Mouse (Mus musculus) midbrain, embryonic 12.5 days (tissue): ENCODE measurements at regions not wholly inside any gene's neighbourhood (a gene's known extent, or its start where the extent isn't known, plus 50 kb on each side); places are given as distances from the start of the nearest gene placed in this dataset.

Experiments used
- ATAC-seq: fragments of 200-750 bp; cut with Nextera tagmentation; 2 replicates; pipeline ENCODE4 v1.8.0; 2017; ENCODE audit warnings: low read depth, moderate TSS enrichment, moderate library complexity; ENCODE audit not compliant: low FRiP score
- H3K27ac ChIP-seq: fragments of 300-500 bp; sonication (generic); replicated peaks from 2 replicates; pipeline ENCODE4 v1.5.1; 2016; ENCODE audit warnings: mild to moderate bottlenecking
- H3K27me3 ChIP-seq: fragments of 300-500 bp; sonication (generic); 2 replicates; pipeline ENCODE4 v1.6.1; 2016; ENCODE audit warnings: mild to moderate bottlenecking
- H3K36me3 ChIP-seq: fragments of 300-500 bp; sonication (generic); 2 replicates; pipeline ENCODE4 v1.6.1; 2016
- H3K4me1 ChIP-seq: fragments of 300-500 bp; sonication (generic); 2 replicates; pipeline ENCODE4 v1.6.1; 2016
- H3K4me2 ChIP-seq: fragments of 300-500 bp; sonication (generic); replicated peaks from 2 replicates; pipeline ENCODE4 v1.6.1; 2016; ENCODE audit warnings: mild to moderate bottlenecking, moderate library complexity
- H3K4me3 ChIP-seq: fragments of 300-500 bp; sonication (generic); 2 replicates; pipeline ENCODE4 v1.5.1; 2016; ENCODE audit warnings: mild to moderate bottlenecking
- H3K9ac ChIP-seq: fragments of 300-500 bp; sonication (generic); replicated peaks from 2 replicates; pipeline ENCODE4 v1.6.1; 2016; ENCODE audit warnings: mild to moderate bottlenecking, moderate library complexity
- H3K9me3 ChIP-seq: fragments of 300-500 bp; sonication (generic); 2 replicates; pipeline ENCODE4 v1.6.1; 2016; ENCODE audit warnings: mild to moderate bottlenecking
- WGBS: fragments of 180-500 bp; shearing (Covaris S2); methylation state at CpG from one replicate; pipeline ENCODE4 v1.1.7; 2016; 5-methylcytosine and 5-hydroxymethylcytosine counted together

- H3K4me3 ChIP-seq, result no peak overlapping the region
- 91% methylated on average over 5 of the region's 5 CpGs for WGBS
- H3K9me3 ChIP-seq, result no peaks in the 10 kb centered on the region
- no peak overlapping the region for H3K27ac ChIP-seq
- ATAC-seq, result no peak
- H3K9ac ChIP-seq, result no peak overlapping the region
- no peak overlapping the region for H3K4me2 ChIP-seq
- H3K4me1 ChIP-seq, result no peaks in the 10 kb centered on the region; the same call in none of the 2 replicates
- no peaks in the 10 kb centered on the region for H3K27me3 ChIP-seq
- no peaks in the 10 kb centered on the region for H3K36me3 ChIP-seq
Measured at GRCm38 (mm10) chr12:13053746-13054145, 112.0 kb upstream of the Mycn start.

DNA sequence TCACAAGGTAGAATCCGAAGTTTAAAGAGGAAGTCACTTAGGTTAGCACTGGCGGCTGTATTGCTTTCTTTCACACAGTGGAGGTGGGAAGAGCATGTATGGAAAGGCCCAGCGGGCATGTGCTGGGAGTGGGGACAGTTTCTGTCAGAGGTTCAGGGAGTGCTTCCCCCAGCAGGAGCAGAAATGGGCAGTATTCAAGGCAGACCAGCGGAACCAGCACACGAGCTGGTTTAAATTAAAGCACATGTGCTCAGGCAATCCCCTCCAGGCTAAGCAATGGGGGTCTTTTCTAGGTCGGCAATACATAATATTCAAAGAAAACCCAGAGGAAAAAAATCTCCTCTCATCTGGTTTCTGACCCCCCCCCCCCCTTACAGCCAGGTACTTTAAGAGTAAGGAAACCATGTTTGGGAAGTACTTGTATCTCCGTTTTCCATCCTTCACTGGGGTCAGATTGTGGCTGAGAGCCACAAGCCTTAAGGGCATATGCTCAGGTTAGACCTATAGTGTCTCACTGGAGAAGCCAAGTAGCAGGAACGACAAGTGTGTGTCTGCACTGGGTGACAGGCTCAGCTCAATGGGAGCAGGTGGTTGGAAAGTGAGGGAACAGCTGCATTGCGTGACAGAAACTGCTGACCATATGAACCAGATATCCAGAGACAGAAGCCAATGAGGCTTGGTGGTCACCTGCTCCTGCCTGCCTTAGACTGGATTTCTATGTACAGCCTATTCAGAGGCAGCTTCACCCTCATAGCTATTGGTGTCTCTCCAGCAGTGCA is 111.3 kb upstream of the Mycn start:
- Histone ChIP-seq H3K9me3 (no peaks in the 10 kb centered on the region), H3K4me3 (no peak overlapping the region), H3K4me2 (no peak overlapping the region), H3K27ac (no peak overlapping the region), H3K36me3 (no peaks in the 10 kb centered on the region), H3K4me1 (peaks cover 3% of the 10 kb centered on the region), H3K9ac (no peak overlapping the region), H3K27me3 (no peaks in the 10 kb centered on the region)
- no peak for ATAC-seq
- WGBS, result 73% methylated on average over 9 of the region's 9 CpGs

GRCm38 (mm10) chr12:13052164-13052563 is 110.5 kb upstream of the Mycn start:
- ATAC-seq, result no peak
- no peak overlapping the region for H3K9ac ChIP-seq
- no peak overlapping the region for H3K4me3 ChIP-seq
- H3K9me3 ChIP-seq, result no peaks in the 10 kb centered on the region
- no peaks in the 10 kb centered on the region for H3K36me3 ChIP-seq
- 73% methylated on average over 6 of the region's 6 CpGs for WGBS
- H3K27me3 ChIP-seq, result no peaks in the 10 kb centered on the region
- no peak overlapping the region for H3K4me2 ChIP-seq
- no peak overlapping the region for H3K27ac ChIP-seq
- H3K4me1 ChIP-seq, result peaks cover 3% of the 10 kb centered on the region

DNA sequence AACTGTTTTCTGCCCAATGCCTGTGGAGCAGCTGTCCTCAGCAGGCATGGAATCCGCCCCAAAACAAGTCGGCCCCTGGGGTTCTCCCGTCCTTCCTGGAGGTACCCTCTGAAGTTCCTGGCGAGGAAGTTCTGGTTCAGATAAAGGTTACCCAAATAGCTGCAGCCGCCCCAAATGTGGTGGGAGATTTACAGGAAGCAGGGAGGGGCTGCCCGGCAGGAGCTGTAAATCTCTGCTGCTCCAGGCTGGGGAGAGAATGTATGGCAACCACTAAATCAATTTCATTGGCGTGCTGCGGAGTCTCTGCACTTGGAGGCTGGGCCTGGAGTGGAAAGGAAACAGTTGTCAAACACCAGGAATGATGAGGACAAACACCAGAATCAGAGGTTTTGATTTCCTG is 107.9 kb upstream of the Mycn start:
- no peak overlapping the region for H3K9ac ChIP-seq
- H3K4me2 ChIP-seq, result no peak overlapping the region
- H3K27ac ChIP-seq, result no peak overlapping the region
- no peak overlapping the region for H3K4me3 ChIP-seq
- H3K9me3 ChIP-seq, result no peaks in the 10 kb centered on the region
- H3K36me3 ChIP-seq, result no peaks in the 10 kb centered on the region
- peaks cover 3% of the 10 kb centered on the region; the same call in 1 of the 2 replicates for H3K4me1 ChIP-seq
- no peaks in the 10 kb centered on the region for H3K27me3 ChIP-seq
- no peak for ATAC-seq
- WGBS, result 72% methylated on average over 8 of the region's 8 CpGs

GRCm38 (mm10) chr12:13048168-13048727 is 106.5 kb upstream of the Mycn start:
- Histone ChIP-seq H3K4me1 (peaks cover 11% of the 10 kb centered on the region; the same call in 1 of the 2 replicates), H3K36me3 (no peaks in the 10 kb centered on the region), H3K4me3 (no peak overlapping the region), H3K4me2 (no peak overlapping the region), H3K27me3 (no peaks in the 10 kb centered on the region), H3K9ac (no peak overlapping the region), H3K9me3 (no peaks in the 10 kb centered on the region), H3K27ac (no peak overlapping the region)
- WGBS, result 21% methylated on average over 13 of the region's 13 CpGs
- ATAC-seq, result no peak

DNA sequence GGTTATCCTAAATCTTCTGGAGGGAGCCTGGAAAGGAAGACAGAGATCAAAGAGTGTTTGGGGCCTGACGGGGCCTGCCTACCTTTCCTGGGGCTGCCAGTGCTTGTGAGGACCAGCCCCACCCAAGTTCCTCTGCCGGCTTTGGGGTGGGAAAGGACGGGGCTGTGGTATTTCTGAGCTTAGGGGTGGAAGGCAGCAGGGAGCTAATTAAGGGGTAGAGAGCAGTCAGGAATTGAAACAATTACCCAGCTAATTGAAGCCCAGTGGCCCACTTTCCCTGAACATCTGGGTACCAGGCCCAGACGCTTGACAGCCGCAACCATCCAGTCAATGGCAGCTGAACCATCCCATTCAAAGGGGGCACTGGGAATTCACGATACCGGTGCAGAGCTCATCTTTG is 101.2 kb upstream of the Mycn start:
- peaks cover 7% of the 10 kb centered on the region; the same call in 1 of the 2 replicates for H3K4me1 ChIP-seq
- no peak overlapping the region for H3K9ac ChIP-seq

DNA sequence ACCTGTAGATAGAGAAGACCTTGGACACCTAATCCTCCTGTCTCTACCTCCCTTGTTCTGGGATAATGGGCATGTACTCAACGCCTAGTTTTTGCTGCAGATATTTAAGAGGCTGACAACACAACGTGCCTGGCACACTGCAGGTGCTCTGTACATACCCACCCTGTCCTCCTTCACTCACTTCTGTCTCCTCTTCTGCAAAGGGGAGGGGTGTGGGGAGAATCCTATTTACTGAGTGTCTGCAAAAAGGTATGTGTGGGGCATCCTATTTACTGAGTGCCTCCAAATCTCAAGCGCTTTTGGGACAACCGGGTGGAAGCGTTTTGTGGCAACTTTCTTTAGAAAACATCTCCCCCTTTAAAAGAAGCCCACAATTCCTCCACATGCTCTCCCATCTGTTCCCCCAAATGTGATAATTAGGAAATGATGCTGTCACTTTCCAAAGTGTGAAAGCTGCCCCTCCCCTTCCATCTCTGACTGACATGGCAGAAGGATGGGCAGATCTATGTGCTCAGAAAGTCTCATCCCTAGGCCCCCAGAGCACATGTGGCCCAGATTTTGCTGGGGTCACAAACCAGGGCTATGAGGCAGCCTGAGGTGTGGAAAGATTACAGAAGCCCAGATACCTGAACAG is 93.5 kb upstream of the Mycn start:
- WGBS, result 91% methylated on average over 5 of the region's 5 CpGs
- Histone ChIP-seq H3K9ac (no peak overlapping the region), H3K4me2 (no peak overlapping the region), H3K9me3 (no peaks in the 10 kb centered on the region), H3K4me3 (no peak overlapping the region), H3K27me3 (no peaks in the 10 kb centered on the region), H3K27ac (no peak overlapping the region), H3K4me1 (no peaks in the 10 kb centered on the region), H3K36me3 (no peaks in the 10 kb centered on the region)
- ATAC-seq, result no peak

More for the DNA sequence above, 101.2 kb upstream of the Mycn start:
- no peaks in the 10 kb centered on the region for H3K27me3 ChIP-seq
- H3K27ac ChIP-seq, result no peak overlapping the region
- no peaks in the 10 kb centered on the region for H3K36me3 ChIP-seq
- 62% methylated on average over 7 of the region's 7 CpGs for WGBS
- H3K4me3 ChIP-seq, result no peak overlapping the region
- no peak overlapping the region for H3K4me2 ChIP-seq
- no peaks in the 10 kb centered on the region for H3K9me3 ChIP-seq
- ATAC-seq, result no peak

DNA sequence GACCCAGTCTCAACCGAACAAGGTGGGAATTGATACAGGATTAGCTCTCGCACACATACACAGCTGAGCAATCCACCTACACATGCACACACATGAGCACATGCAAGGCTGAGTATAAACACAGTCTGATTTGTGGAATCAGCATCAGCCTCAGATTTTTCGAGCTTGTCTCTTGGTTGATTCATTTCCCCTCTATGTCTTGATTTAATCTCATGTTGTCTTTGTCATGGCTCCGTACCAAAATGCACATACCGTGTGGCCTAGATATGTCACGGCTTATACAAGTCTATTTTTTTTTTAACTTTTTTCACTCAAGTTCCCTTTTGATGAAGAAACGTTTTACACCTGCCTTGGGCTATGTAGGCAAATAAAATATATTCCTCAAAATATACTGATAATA is 88.6 kb upstream of the Mycn start:
- 92% methylated on average over 7 of the region's 7 CpGs for WGBS
- Histone ChIP-seq H3K27ac (no peak overlapping the region), H3K27me3 (no peaks in the 10 kb centered on the region), H3K9me3 (no peaks in the 10 kb centered on the region), H3K36me3 (no peaks in the 10 kb centered on the region), H3K9ac (no peak overlapping the region), H3K4me2 (no peak overlapping the region), H3K4me1 (peaks cover 6% of the 10 kb centered on the region; the same call in 1 of the 2 replicates), H3K4me3 (no peak overlapping the region)
- no peak for ATAC-seq

DNA sequence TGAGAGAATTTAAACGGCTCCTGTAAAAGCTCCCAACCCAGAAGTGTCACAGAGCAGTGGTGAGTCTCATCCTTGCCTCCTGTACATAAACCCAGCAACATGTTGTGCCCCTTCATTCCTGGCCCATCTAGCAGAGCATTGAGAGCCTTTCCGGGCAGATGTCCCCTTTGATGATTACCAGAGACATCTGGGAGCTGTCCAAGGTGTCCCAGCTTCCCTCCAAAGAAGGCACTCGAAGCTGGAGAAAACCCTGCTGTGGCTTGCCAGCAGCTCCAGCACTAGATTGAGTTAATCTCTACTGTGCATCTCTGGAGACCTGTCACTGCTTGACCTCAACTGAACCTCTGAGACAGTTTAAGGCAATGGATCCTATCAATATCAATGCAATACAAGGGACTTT is 86.4 kb upstream of the Mycn start:
- Histone ChIP-seq H3K4me2 (no peak overlapping the region), H3K9ac (no peak overlapping the region), H3K27me3 (no peaks in the 10 kb centered on the region), H3K36me3 (no peaks in the 10 kb centered on the region), H3K9me3 (no peaks in the 10 kb centered on the region), H3K4me1 (peaks cover 16% of the 10 kb centered on the region), H3K27ac (no peak overlapping the region), H3K4me3 (no peak overlapping the region)
- no peak for ATAC-seq
- 52% methylated on average over 3 of the region's 3 CpGs for WGBS

- no peaks in the 10 kb centered on the region for H3K9me3 ChIP-seq
- 45% methylated on average over 7 of the region's 7 CpGs for WGBS
- H3K4me3 ChIP-seq, result no peak overlapping the region
- ATAC-seq, result peak; percentile 53
- no peaks in the 10 kb centered on the region for H3K27me3 ChIP-seq
- no peak overlapping the region for H3K4me2 ChIP-seq
- H3K9ac ChIP-seq, result no peak overlapping the region
- no peak overlapping the region for H3K27ac ChIP-seq
- no peaks in the 10 kb centered on the region for H3K36me3 ChIP-seq
- H3K4me1 ChIP-seq, result peaks cover 16% of the 10 kb centered on the region
Measured at GRCm38 (mm10) chr12:13026041-13026580, 84.4 kb upstream of the Mycn start.

GRCm38 (mm10) chr12:13024215-13024841 is 82.6 kb upstream of the Mycn start:
- H3K4me2 ChIP-seq, result no peak overlapping the region
- no peaks in the 10 kb centered on the region for H3K36me3 ChIP-seq
- H3K27me3 ChIP-seq, result no peaks in the 10 kb centered on the region
- ATAC-seq, result peak; percentile 69; the same call in 1 of the 2 replicates
- 45% methylated on average over 8 of the region's 8 CpGs for WGBS
- no peak overlapping the region for H3K27ac ChIP-seq
- peaks cover 16% of the 10 kb centered on the region for H3K4me1 ChIP-seq
- no peaks in the 10 kb centered on the region for H3K9me3 ChIP-seq
- no peak overlapping the region for H3K4me3 ChIP-seq
- no peak overlapping the region for H3K9ac ChIP-seq
